Mouse (Mus musculus) liver, embryonic 14.5 days (tissue): ENCODE measurements at regions not wholly inside any gene's neighbourhood (a gene's known extent, or its start where the extent isn't known, plus 50 kb on each side); places are given as distances from the start of the nearest gene placed in this dataset.

ENCODE experiments used
- ATAC-seq: fragments of 200-750 bp; cut with Nextera tagmentation; 2 replicates; pipeline ENCODE4 v1.8.0; 2017; ENCODE audit warnings: moderate number of reproducible peaks, mild to moderate bottlenecking, moderate library complexity; ENCODE audit not compliant: insufficient read depth
- DNase-seq, 3 experiments: peaks; one replicate each; pipeline ENCODE4 v3.0.0-alpha.2; 2012 to 2013; ENCODE audit warnings: low read depth in 3 of 3, low spot score in 3 of 3
- H3K27ac ChIP-seq: fragments of 300-500 bp; sonication (generic); 2 replicates; pipeline ENCODE4 v1.5.1; 2014; ENCODE audit warnings: moderate library complexity, mild to moderate bottlenecking, control low read depth, inconsistent platforms
- H3K27me3 ChIP-seq: fragments of 300-500 bp; sonication (generic); 2 replicates; pipeline ENCODE4 v1.6.1; 2014; ENCODE audit warnings: mild to moderate bottlenecking, low read length, moderate library complexity; ENCODE audit not compliant: control insufficient read depth, insufficient read depth
- H3K36me3 ChIP-seq: fragments of 300-500 bp; sonication (generic); replicated peaks from 2 replicates; pipeline ENCODE4 v1.6.1; 2014; ENCODE audit warnings: low read depth; ENCODE audit not compliant: control insufficient read depth, insufficient read depth
- H3K4me1 ChIP-seq, 2 experiments: fragments of 200-500 bp in 1 of 2; fragments of 300-500 bp in 1 of 2; sonication (generic) in 1 of 2; replicated peaks; 2 replicates each; pipeline ENCODE4 v1.6.1; 2012 to 2014; ENCODE audit warnings: antibody characterized with exemption in 1 of 2, inconsistent platforms in 1 of 2, low read length in 1 of 2; ENCODE audit not compliant: control insufficient read depth in 2 of 2, insufficient read depth in 2 of 2
- H3K4me2 ChIP-seq: fragments of 300-500 bp; sonication (generic); 2 replicates; pipeline ENCODE4 v1.6.1; 2014; ENCODE audit warnings: low read depth, mild to moderate bottlenecking, control low read depth, moderate library complexity
- H3K4me3 ChIP-seq, 2 experiments: fragments of 200-500 bp in 1 of 2; fragments of 300-500 bp in 1 of 2; sonication (generic) in 1 of 2; 2 replicates each; pipeline ENCODE4 v1.5.1; 2012 to 2014; ENCODE audit warnings: low read depth in 2 of 2, low read length in 2 of 2, mild to moderate bottlenecking in 2 of 2, control low read depth in 1 of 2, inconsistent platforms in 1 of 2, moderate library complexity in 1 of 2; ENCODE audit not compliant: insufficient read depth in 1 of 2
- H3K9ac ChIP-seq: fragments of 300-500 bp; sonication (generic); replicated peaks from 2 replicates; pipeline ENCODE4 v1.6.1; 2014; ENCODE audit warnings: mild to moderate bottlenecking, control low read depth, moderate library complexity
- H3K9me3 ChIP-seq: fragments of 300-500 bp; sonication (generic); 2 replicates; pipeline ENCODE4 v1.6.1; 2016; ENCODE audit warnings: low read length, mixed read lengths; ENCODE audit not compliant: control insufficient read depth
- CTCF ChIP-seq: IDR thresholded peaks from 2 replicates; pipeline ENCODE4 v1.5.1; 2016; ENCODE audit warnings: antibody characterized with exemption, low read depth, control low read depth
- EP300 ChIP-seq: IDR thresholded peaks from 2 replicates; pipeline ENCODE4 v1.6.1; 2016; ENCODE audit warnings: antibody characterized with exemption, low read depth
- WGBS: fragments of 180-500 bp; shearing (Covaris S2); extraction: QIAGEN DNeasy Blood & Tissue Kit; methylation state at CpG from one replicate; pipeline ENCODE4 v1.1.7; 2014; ENCODE audit not compliant: insufficient replicate concordance; 5-methylcytosine and 5-hydroxymethylcytosine counted together

DNA sequence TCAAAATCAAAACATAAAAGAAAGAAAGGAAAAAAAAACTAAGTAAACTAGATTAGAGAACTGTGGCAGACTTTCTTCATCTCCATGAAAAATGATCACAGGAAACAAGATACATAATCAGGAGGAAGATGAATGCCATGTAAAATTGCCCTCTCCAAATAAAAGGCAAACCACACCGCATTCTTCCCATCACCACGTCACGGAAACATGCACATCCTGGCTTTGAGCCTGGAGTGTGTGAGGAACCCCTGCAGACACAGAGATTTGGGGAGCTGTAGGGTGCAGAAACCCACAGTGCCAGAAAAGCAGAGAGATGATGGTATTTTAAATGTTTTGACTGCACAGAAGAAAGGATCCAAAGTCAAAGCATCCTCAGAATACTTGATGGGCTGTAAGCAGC, 488.5 kb upstream of the Tenm4 start:
- TF ChIP-seq CTCF (no peak), EP300 (no peak)
- no peaks in the 10 kb centered on the region for H3K27me3 ChIP-seq
- ATAC-seq (no peak), DNase-seq (no peak)
- H3K27ac ChIP-seq: no peak overlapping the region
- no peaks in the 10 kb centered on the region for H3K36me3 ChIP-seq
- H3K4me3 ChIP-seq: no peak overlapping the region
- no peak overlapping the region for H3K4me2 ChIP-seq
- no peaks in the 10 kb centered on the region for H3K4me1 ChIP-seq
- WGBS: 57% methylated on average over 3 of the region's 3 CpGs
- no peak overlapping the region for H3K9ac ChIP-seq
- H3K9me3 ChIP-seq: no peaks in the 10 kb centered on the region

DNA sequence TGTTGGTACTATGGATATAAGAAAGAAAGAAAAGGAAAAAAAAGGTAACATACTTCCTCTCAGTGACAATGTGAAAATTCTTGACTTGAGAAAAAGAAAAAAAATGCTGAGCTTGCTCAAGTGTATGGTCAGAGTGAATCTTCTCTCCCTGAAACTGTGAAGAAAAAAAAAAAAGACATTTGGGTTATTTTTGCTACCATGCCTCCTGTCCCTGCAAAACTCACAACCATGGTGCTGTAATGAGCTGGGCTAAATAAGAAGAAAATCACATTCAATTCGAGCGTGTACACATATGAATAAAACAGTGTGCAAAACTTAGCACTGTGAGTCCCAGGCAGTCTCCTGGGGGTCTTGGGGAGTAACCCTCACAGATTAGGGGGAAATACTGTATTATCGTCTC, 483.3 kb upstream of the Tenm4 start:
- H3K9me3 ChIP-seq: no peaks in the 10 kb centered on the region
- DNase-seq (no peak), ATAC-seq (no peak)
- WGBS: 46% methylated on average over 3 of the region's 3 CpGs
- H3K27ac ChIP-seq: no peak overlapping the region
- no peaks in the 10 kb centered on the region for H3K27me3 ChIP-seq
- no peaks in the 10 kb centered on the region for H3K4me1 ChIP-seq
- no peak overlapping the region for H3K4me2 ChIP-seq
- no peaks in the 10 kb centered on the region for H3K36me3 ChIP-seq
- no peak overlapping the region for H3K9ac ChIP-seq
- no peak overlapping the region for H3K4me3 ChIP-seq
- TF ChIP-seq EP300 (no peak), CTCF (no peak)

DNA sequence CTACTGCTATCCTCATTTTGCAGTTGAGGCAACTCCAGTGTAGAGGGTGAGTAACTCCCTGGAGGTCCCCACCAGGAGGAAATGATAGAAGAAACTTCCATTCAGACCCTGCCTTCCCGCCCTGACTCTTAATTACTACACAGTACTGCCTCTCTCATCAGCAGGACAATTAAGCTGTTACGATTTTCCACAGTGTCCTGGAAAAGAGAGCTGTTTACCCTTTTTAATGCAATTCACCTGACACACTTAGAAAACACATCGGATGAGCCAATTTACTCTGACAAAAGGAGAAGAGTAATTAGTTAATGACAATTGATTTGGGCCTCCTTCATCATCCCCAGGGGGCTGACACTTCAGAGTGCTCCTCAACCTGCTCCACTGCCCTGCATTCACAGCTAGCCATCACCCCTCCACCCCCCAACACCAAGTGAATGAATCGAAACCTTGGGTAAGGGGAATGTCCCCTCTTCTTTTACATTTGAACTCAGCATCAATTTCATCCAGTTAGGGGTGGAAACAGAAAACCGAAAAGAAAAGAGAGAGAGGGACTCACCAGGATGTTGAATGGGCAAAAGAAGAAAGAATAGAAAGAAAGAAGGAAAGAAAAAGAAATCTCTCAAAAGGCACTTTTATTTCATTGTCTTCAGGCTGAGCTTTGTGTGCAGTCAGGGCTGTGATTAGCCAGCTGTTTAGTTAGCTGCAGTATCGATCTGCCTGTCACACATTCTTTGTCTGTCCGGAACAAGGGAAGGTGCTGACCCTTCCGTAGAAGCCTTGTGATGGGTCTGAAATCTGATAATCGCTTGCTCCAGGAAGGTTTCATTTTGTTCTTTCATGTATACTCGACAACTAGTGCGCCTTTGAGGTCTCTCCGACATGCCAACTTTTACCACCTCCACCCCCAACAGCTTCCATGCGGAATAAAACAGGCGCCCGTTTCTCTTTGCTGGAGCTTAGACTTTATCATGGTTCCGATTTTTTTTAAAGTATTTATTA, 482.6 kb upstream of the Tenm4 start:
- 23% methylated on average over 16 of the region's 16 CpGs for WGBS
- Histone ChIP-seq H3K36me3 (no peaks in the 10 kb centered on the region), H3K9ac (no peak overlapping the region), H3K4me2 (no peak overlapping the region; the same call in 1 of the 2 replicates), H3K9me3 (no peaks in the 10 kb centered on the region), H3K27ac (no peak overlapping the region), H3K27me3 (no peaks in the 10 kb centered on the region), H3K4me1 (no peaks in the 10 kb centered on the region), H3K4me3 (0 out of 4 replicates have a peak overlapping the region, but pooled peaks of 1 of the 2 experiments have one; percentile 3)
- DNase-seq (no peak), ATAC-seq (no peak)
- TF ChIP-seq EP300: no peak
- TF ChIP-seq CTCF: no peak

DNA sequence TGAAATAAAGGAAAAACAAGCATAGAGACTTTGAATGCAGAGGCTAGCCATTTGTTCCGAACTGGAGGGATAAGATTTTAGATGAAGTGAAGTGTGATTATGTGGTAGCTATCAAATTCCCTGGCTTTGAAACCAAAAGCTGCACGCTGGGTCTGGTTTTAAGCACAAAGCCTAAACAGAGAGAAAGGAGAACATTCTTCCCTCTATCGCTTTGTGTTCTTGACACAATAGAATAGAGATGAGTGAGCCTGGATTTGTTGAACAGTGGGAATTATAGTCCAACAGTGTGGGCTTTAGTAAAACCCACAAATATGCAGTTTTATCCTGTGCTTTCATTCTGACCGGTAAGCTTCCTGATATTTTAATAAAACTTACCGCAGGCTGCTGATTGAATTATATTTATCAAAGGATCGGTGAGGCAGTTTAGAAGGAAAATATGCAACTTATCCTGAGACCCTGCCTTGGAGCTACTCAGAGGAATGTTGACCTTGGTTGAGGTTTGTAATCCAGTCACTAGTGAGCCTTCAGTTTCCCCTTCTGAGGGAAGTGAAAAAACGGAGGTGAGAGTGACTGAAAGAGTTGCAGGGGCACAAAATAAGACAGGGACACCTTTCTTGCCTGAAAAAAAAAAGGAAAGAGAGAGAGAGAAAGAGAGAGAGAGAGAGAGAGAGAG, 481.7 kb upstream of the Tenm4 start:
- no peak for TF ChIP-seq EP300
- no peak for TF ChIP-seq CTCF
- Histone ChIP-seq H3K4me2 (no peak overlapping the region; the same call in 1 of the 2 replicates), H3K36me3 (no peaks in the 10 kb centered on the region), H3K9me3 (no peaks in the 10 kb centered on the region), H3K4me1 (no peaks in the 10 kb centered on the region), H3K9ac (no peak overlapping the region), H3K27me3 (no peaks in the 10 kb centered on the region), H3K4me3 (no peak overlapping the region), H3K27ac (no peak overlapping the region)
- DNase-seq: no peak
- ATAC-seq: no peak
- 43% methylated on average over 7 of the region's 7 CpGs for WGBS

DNA sequence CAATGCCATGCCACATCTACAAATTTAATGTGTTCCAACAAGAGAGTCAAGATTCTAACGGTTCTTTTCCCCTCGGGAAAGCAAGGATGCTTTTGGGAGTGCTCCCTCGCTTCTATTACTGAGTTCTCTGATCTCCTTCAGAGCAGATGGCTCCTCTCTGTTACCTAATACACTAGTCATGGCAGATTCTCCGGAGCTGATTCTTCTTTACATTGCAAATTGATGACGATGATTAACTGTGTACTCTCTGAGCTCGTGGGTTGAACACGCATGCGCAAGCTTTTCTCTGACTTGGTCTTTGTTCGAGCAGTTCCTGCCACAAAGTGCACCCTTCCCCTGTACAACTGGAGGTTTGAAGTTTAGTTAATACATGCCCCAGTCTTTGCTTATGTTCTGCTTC, 471.5 kb upstream of the Tenm4 start:
- H3K4me3 ChIP-seq: no peak overlapping the region
- H3K9ac ChIP-seq: no peak overlapping the region
- H3K27me3 ChIP-seq: no peaks in the 10 kb centered on the region
- 74% methylated on average over 9 of the region's 9 CpGs for WGBS
- no peak overlapping the region for H3K27ac ChIP-seq
- H3K4me1 ChIP-seq: no peaks in the 10 kb centered on the region
- no peak overlapping the region for H3K4me2 ChIP-seq
- ATAC-seq: no peak
- no peak for DNase-seq
- no peaks in the 10 kb centered on the region for H3K9me3 ChIP-seq
- no peaks in the 10 kb centered on the region for H3K36me3 ChIP-seq
- TF ChIP-seq CTCF (no peak), EP300 (no peak)
